Mouse (Mus musculus) bone marrow macrophage, adult 2 months (primary cell): ENCODE measurements around the gene Ms4a6d. TPM values are rescaled to one million over a fixed set of nuclear protein-coding genes. Genes with fewer than 3 reads are reported as not detected.

Experiments
- H3K27ac ChIP-seq: 2 replicates; pipeline ENCODE4 v1.5.1; 2012; ENCODE audit warnings: low read depth, low read length; ENCODE audit not compliant: insufficient read depth
- H3K4me1 ChIP-seq: 2 replicates; pipeline ENCODE4 v1.6.1; 2012; ENCODE audit warnings: low read length; ENCODE audit not compliant: control insufficient read depth, insufficient read depth
- H3K4me3 ChIP-seq: 2 replicates; pipeline ENCODE4 v1.5.1; 2012; ENCODE audit warnings: mild to moderate bottlenecking, low read length, moderate library complexity; ENCODE audit not compliant: insufficient read depth
- CTCF ChIP-seq: IDR thresholded peaks from 2 replicates; pipeline ENCODE4 v1.5.1; 2012; ENCODE audit warnings: low read depth, mild to moderate bottlenecking, low read length, moderate library complexity
- POLR2A ChIP-seq: IDR thresholded peaks from 2 replicates; pipeline ENCODE4 v1.6.1; 2012; ENCODE audit warnings: mild to moderate bottlenecking, low read depth, low read length, borderline replicate concordance
- polyA plus RNA-seq: library from polyadenylated mRNA; stranded (reverse); fragments of >200 nt; gene quantifications from 2 replicates; pipeline ENCODE4 v1.2.4, GENCODE M21; 2012; ENCODE audit not compliant: missing spikeins, insufficient read depth, insufficient read length

Gene Ms4a6d
- polyA plus RNA-seq, 1 experiment: 344 TPM

GRCm38 (mm10) chr19:11617983-11618382, 13.3 kb upstream of the Ms4a6d start:
- TF ChIP-seq POLR2A (no peak), CTCF (no peak)
- no peaks in the 10 kb centered on the region for H3K4me1 ChIP-seq

GRCm38 (mm10) chr19:11614805-11615204, 10.2 kb upstream of the Ms4a6d start:
- TF ChIP-seq POLR2A: no peak
- TF ChIP-seq CTCF: no peak
- no peaks in the 10 kb centered on the region for H3K4me1 ChIP-seq
- H3K27ac ChIP-seq: no peak overlapping the region
- no peak overlapping the region for H3K4me3 ChIP-seq

More at GRCm38 (mm10) chr19:11617983-11618382, 13.3 kb upstream of the Ms4a6d start:
- no peak overlapping the region for H3K27ac ChIP-seq
- no peak overlapping the region for H3K4me3 ChIP-seq

- TF ChIP-seq CTCF (no peak), POLR2A (no peak)
- H3K4me3 ChIP-seq: no peak overlapping the region
- H3K27ac ChIP-seq: no peak overlapping the region
- H3K4me1 ChIP-seq: no peaks in the 10 kb centered on the region
Observed at GRCm38 (mm10) chr19:11613776-11614443, 9.3 kb upstream of the Ms4a6d start.

GRCm38 (mm10) chr19:11613084-11613483, 8.4 kb upstream of the Ms4a6d start:
- no peaks in the 10 kb centered on the region for H3K4me1 ChIP-seq
- TF ChIP-seq CTCF (no peak), POLR2A (no peak)
- no peak overlapping the region for H3K4me3 ChIP-seq
- H3K27ac ChIP-seq: no peak overlapping the region

GRCm38 (mm10) chr19:11612293-11612692, 7.6 kb upstream of the Ms4a6d start:
- no peaks in the 10 kb centered on the region for H3K4me1 ChIP-seq
- H3K27ac ChIP-seq: no peak overlapping the region
- no peak for TF ChIP-seq CTCF
- no peak for TF ChIP-seq POLR2A
- H3K4me3 ChIP-seq: no peak overlapping the region

- H3K4me1 ChIP-seq: no peaks in the 10 kb centered on the region
- no peak overlapping the region for H3K27ac ChIP-seq
- TF ChIP-seq POLR2A (no peak), CTCF (peak; percentile 54)
- H3K4me3 ChIP-seq: no peak overlapping the region
Observed at GRCm38 (mm10) chr19:11611541-11611945, 6.9 kb upstream of the Ms4a6d start.

GRCm38 (mm10) chr19:11608172-11608571, 3.5 kb upstream of the Ms4a6d start:
- TF ChIP-seq CTCF: no peak
- TF ChIP-seq POLR2A: no peak
- no peak overlapping the region for H3K4me3 ChIP-seq
- H3K27ac ChIP-seq: no peak overlapping the region
- peaks cover 14% of the 10 kb centered on the region for H3K4me1 ChIP-seq

- Histone ChIP-seq H3K4me1 (peaks cover 23% of the 10 kb centered on the region), H3K4me3 (no peak overlapping the region), H3K27ac (no peak overlapping the region)
- TF ChIP-seq CTCF (peak; percentile 42), POLR2A (no peak)
Observed at GRCm38 (mm10) chr19:11602026-11602425, 2.6 kb downstream of the Ms4a6d start.

GRCm38 (mm10) chr19:11601349-11601748, 3.3 kb downstream of the Ms4a6d start:
- Histone ChIP-seq H3K4me1 (peaks cover 23% of the 10 kb centered on the region), H3K4me3 (no peak overlapping the region), H3K27ac (no peak overlapping the region)
- no peak for TF ChIP-seq POLR2A
- TF ChIP-seq CTCF: no peak

GRCm38 (mm10) chr19:11589891-11590449, 14.7 kb downstream of the Ms4a6d start:
- H3K27ac ChIP-seq: no peak overlapping the region
- peaks cover 16% of the 10 kb centered on the region for H3K4me1 ChIP-seq
- TF ChIP-seq CTCF (no peak), POLR2A (no peak)
- no peak overlapping the region for H3K4me3 ChIP-seq
